Mouse (Mus musculus) bone marrow, adult 2 months (tissue): ENCODE data around the gene Acot11.

Experiments used
- CTCF ChIP-seq: fragments of 200-500 bp; IDR thresholded peaks from 2 replicates; pipeline ENCODE4 v1.5.1; 2011; ENCODE audit warnings: low read length, control low read depth; ENCODE audit not compliant: control insufficient read depth, insufficient read depth
- POLR2A ChIP-seq: fragments of 200-500 bp; IDR thresholded peaks from 2 replicates; pipeline ENCODE4 v1.6.1; 2011; ENCODE audit warnings: low read depth, mild to moderate bottlenecking, control low read depth, low read length, borderline replicate concordance; ENCODE audit not compliant: control insufficient read depth

GRCm38 (mm10) chr4:106783137-106783536 is 21.7 kb downstream of the Acot11 start:
- TF ChIP-seq CTCF (no peak), POLR2A (no peak)
